Mouse (Mus musculus): ENCODE measurements around the gene Supt3. TPM values are rescaled to one million over a fixed set of nuclear protein-coding genes. Genes with fewer than 3 reads are reported as not detected.

Gene Supt3
- polyA plus RNA-seq, 1 experiment from 2014 or later: 19.9 TPM

GRCm38 (mm10) chr17:45008663-45009062, 231.7 kb downstream of the Supt3 start:
- no peak for ATAC-seq (ENCODE audit: low FRiP score, low TSS enrichment)
- Histone ChIP-seq H3K27ac (replicated peaks; ENCODE audit: low read depth, low read length) (no peak overlapping the region), H3K9ac (replicated peaks; ENCODE audit: low read length) (no peak overlapping the region), H3K4me1 (ENCODE audit: control insufficient read depth, insufficient read depth, low read length) (no peaks in the 10 kb centered on the region), H3K4me3 (replicated peaks; ENCODE audit: low read depth, low read length) (no peak overlapping the region), H3K27me3 (ENCODE audit: control insufficient read depth, insufficient read depth, low read length) (no peaks in the 10 kb centered on the region), H3K36me3 (ENCODE audit: control insufficient read depth, insufficient read depth, low read length) (no peaks in the 10 kb centered on the region), H3K4me2 (ENCODE audit: low read length) (no peak overlapping the region), H3K9me3 (ENCODE audit: control insufficient read depth, low read length) (no peaks in the 10 kb centered on the region)
- DNase-seq: no peak
- 70% methylated on average over 4 of the region's 4 CpGs for WGBS

DNA sequence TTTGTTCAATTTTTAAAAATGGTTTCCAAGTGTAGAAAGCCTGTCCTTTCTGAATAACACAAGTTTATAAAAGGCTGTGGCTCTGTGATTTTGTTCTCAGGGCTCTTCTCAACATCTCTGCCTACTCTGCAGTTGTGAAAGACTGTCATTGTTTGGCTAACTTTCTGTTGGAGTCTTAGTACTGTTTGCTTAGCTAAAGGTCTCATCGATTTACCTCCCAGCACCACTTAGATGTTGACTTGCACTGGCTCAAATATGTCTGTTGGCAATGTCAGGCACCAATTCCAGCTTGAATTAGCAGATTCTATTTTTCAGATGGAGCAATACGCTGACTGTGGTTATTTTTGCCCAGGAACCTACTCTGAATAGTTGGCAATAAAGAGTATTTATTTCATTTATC, 233.5 kb downstream of the Supt3 start:
- no peaks in the 10 kb centered on the region for H3K27me3 ChIP-seq (ENCODE audit: control insufficient read depth, insufficient read depth, low read length)
- H3K36me3 ChIP-seq (ENCODE audit: control insufficient read depth, insufficient read depth, low read length): no peaks in the 10 kb centered on the region
- no peak overlapping the region for H3K4me3 ChIP-seq (replicated peaks; ENCODE audit: low read depth, low read length)
- ATAC-seq (ENCODE audit: low FRiP score, low TSS enrichment): no peak
- no peak overlapping the region for H3K27ac ChIP-seq (replicated peaks; ENCODE audit: low read depth, low read length)
- no peak for DNase-seq
- H3K9me3 ChIP-seq (ENCODE audit: control insufficient read depth, low read length): no peaks in the 10 kb centered on the region
- no peak overlapping the region for H3K4me2 ChIP-seq (ENCODE audit: low read length)
- H3K9ac ChIP-seq (replicated peaks; ENCODE audit: low read length): no peak overlapping the region
- H3K4me1 ChIP-seq (ENCODE audit: control insufficient read depth, insufficient read depth, low read length): no peaks in the 10 kb centered on the region
- 88% methylated on average over 2 of the region's 2 CpGs for WGBS

DNA sequence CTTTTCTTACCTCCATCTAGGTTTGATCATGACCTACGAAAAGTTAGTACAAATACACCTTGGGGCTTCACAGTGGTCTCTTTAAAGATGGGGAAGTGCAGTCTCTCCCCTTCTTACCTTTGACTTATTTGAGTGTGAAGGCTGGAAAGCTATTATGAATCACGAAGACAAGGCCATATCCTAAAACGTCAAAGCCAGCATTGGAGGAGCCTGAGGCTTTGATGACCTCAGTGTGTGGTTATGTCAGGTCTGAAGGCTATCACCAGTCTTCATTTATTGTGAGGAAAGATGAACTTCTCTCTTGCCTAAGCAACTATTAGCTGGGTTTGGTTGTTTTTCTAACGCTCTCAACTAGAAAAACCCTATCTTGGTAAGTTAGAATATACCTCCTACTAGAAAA, 239.8 kb downstream of the Supt3 start:
- no peak for DNase-seq
- no peak overlapping the region for H3K4me3 ChIP-seq (replicated peaks; ENCODE audit: low read depth, low read length)
- H3K4me2 ChIP-seq (ENCODE audit: low read length): no peak overlapping the region
- H3K36me3 ChIP-seq (ENCODE audit: control insufficient read depth, insufficient read depth, low read length): no peaks in the 10 kb centered on the region
- no peak for ATAC-seq (ENCODE audit: low FRiP score, low TSS enrichment)
- no peak overlapping the region for H3K9ac ChIP-seq (replicated peaks; ENCODE audit: low read length)
- H3K27ac ChIP-seq (replicated peaks; ENCODE audit: low read depth, low read length): no peak overlapping the region
- no peaks in the 10 kb centered on the region for H3K9me3 ChIP-seq (ENCODE audit: control insufficient read depth, low read length)
- no peaks in the 10 kb centered on the region for H3K27me3 ChIP-seq (ENCODE audit: control insufficient read depth, insufficient read depth, low read length)
- 92% methylated on average over 4 of the region's 4 CpGs for WGBS
- no peaks in the 10 kb centered on the region for H3K4me1 ChIP-seq (ENCODE audit: control insufficient read depth, insufficient read depth, low read length)

- H3K27ac ChIP-seq (replicated peaks; ENCODE audit: low read depth, low read length): no peak overlapping the region
- no peak overlapping the region for H3K9ac ChIP-seq (replicated peaks; ENCODE audit: low read length)
- H3K4me1 ChIP-seq (ENCODE audit: control insufficient read depth, insufficient read depth, low read length): no peaks in the 10 kb centered on the region
- no peaks in the 10 kb centered on the region for H3K36me3 ChIP-seq (ENCODE audit: control insufficient read depth, insufficient read depth, low read length)
- DNase-seq (no peak), ATAC-seq (ENCODE audit: low FRiP score, low TSS enrichment) (no peak)
- 78% methylated on average over 8 of the region's 8 CpGs for WGBS
- H3K27me3 ChIP-seq (ENCODE audit: control insufficient read depth, insufficient read depth, low read length): no peaks in the 10 kb centered on the region
- no peak overlapping the region for H3K4me2 ChIP-seq (ENCODE audit: low read length)
- no peak overlapping the region for H3K4me3 ChIP-seq (replicated peaks; ENCODE audit: low read depth, low read length)
- no peaks in the 10 kb centered on the region for H3K9me3 ChIP-seq (ENCODE audit: control insufficient read depth, low read length)
These were observed 243.4 kb downstream of the Supt3 start for GRCm38 (mm10) chr17:45020155-45020930.

DNA sequence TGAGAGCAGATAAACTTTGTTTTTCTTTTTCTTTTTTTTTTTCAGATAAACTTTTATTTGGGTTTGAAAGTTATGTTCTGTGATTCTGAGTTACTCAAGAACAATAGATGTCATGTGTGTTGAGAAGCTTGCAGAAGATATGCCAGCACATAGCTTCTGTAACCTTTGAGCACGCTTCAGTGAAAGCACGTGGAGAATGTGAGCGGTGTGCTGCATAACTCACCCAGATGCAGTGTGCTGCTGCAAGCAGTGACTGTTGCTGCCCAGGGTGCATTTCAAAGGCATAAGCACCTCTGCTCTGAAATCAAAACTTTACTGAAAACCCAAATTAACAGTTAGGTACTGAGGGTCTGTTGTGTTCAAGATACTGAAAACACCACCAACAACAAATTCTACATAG, 251.5 kb downstream of the Supt3 start:
- H3K9me3 ChIP-seq (ENCODE audit: control insufficient read depth, low read length): no peaks in the 10 kb centered on the region
- 87% methylated on average over 3 of the region's 3 CpGs for WGBS
- ATAC-seq (ENCODE audit: low FRiP score, low TSS enrichment) (no peak), DNase-seq (no peak)
- H3K27ac ChIP-seq (replicated peaks; ENCODE audit: low read depth, low read length): no peak overlapping the region
- H3K4me3 ChIP-seq (replicated peaks; ENCODE audit: low read depth, low read length): no peak overlapping the region
- no peak overlapping the region for H3K9ac ChIP-seq (replicated peaks; ENCODE audit: low read length)
- H3K27me3 ChIP-seq (ENCODE audit: control insufficient read depth, insufficient read depth, low read length): no peaks in the 10 kb centered on the region
- no peaks in the 10 kb centered on the region for H3K4me1 ChIP-seq (ENCODE audit: control insufficient read depth, insufficient read depth, low read length)
- H3K36me3 ChIP-seq (ENCODE audit: control insufficient read depth, insufficient read depth, low read length): no peaks in the 10 kb centered on the region
- no peak overlapping the region for H3K4me2 ChIP-seq (ENCODE audit: low read length)

- H3K4me2 ChIP-seq (ENCODE audit: low read length): no peak overlapping the region
- no peak overlapping the region for H3K9ac ChIP-seq (replicated peaks; ENCODE audit: low read length)
- H3K36me3 ChIP-seq (ENCODE audit: control insufficient read depth, insufficient read depth, low read length): no peaks in the 10 kb centered on the region
- H3K27me3 ChIP-seq (ENCODE audit: control insufficient read depth, insufficient read depth, low read length): no peaks in the 10 kb centered on the region
- no peak overlapping the region for H3K27ac ChIP-seq (replicated peaks; ENCODE audit: low read depth, low read length)
- H3K4me1 ChIP-seq (ENCODE audit: control insufficient read depth, insufficient read depth, low read length): no peaks in the 10 kb centered on the region
- DNase-seq (no peak), ATAC-seq (ENCODE audit: low FRiP score, low TSS enrichment) (no peak)
- H3K4me3 ChIP-seq (replicated peaks; ENCODE audit: low read depth, low read length): no peak overlapping the region
- H3K9me3 ChIP-seq (ENCODE audit: control insufficient read depth, low read length): no peaks in the 10 kb centered on the region
- WGBS: 91% methylated on average over 1 of the region's 1 CpGs
These were observed 252.2 kb downstream of the Supt3 start for GRCm38 (mm10) chr17:45029106-45029505.

DNA sequence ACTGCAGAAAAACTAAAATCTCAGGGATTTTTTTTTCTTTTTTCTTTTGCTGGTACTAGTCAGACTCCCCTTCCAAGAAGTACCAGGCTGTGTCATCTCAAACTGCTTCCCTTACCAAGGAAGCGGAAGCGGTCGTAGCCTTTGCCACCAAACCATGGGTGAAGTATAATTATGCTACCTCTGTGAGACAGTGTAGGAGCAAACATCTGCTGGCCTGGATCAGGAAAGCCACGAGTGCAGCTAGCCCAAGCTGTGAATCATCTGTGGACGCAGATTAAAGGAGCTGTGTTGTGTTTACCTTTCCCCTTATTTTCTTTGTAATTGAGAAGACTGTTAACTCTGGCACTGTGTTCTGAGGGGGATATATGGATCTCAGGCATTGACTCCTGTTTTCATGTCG, 255.3 kb downstream of the Supt3 start:
- no peaks in the 10 kb centered on the region for H3K36me3 ChIP-seq (ENCODE audit: control insufficient read depth, insufficient read depth, low read length)
- no peaks in the 10 kb centered on the region for H3K4me1 ChIP-seq (ENCODE audit: control insufficient read depth, insufficient read depth, low read length)
- WGBS: 82% methylated on average over 6 of the region's 6 CpGs
- H3K9me3 ChIP-seq (ENCODE audit: control insufficient read depth, low read length): no peaks in the 10 kb centered on the region
- ATAC-seq (ENCODE audit: low FRiP score, low TSS enrichment): no peak
- no peak overlapping the region for H3K4me2 ChIP-seq (ENCODE audit: low read length)
- H3K9ac ChIP-seq (replicated peaks; ENCODE audit: low read length): no peak overlapping the region
- H3K4me3 ChIP-seq (replicated peaks; ENCODE audit: low read depth, low read length): no peak overlapping the region
- no peak for DNase-seq
- no peak overlapping the region for H3K27ac ChIP-seq (replicated peaks; ENCODE audit: low read depth, low read length)
- no peaks in the 10 kb centered on the region for H3K27me3 ChIP-seq (ENCODE audit: control insufficient read depth, insufficient read depth, low read length)

DNA sequence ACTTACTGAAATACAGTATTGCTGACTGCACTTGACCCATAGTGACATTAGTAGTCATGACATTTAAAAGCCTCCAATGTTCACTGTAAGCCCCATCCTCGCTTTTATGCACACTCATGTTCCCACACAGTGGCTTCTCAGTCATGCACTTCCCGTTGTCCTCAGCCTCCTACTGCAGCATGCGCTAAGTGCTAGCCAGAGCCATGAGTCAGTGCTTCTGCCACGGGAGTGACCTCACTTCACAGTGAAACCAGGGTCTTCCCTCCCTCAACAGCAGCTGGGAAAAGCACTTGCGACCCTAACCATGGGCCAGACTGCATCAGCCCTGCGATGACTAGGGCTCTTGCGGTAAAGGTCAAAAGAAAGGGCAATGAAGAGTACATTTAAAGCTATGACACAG, 256.7 kb downstream of the Supt3 start:
- no peaks in the 10 kb centered on the region for H3K27me3 ChIP-seq (ENCODE audit: control insufficient read depth, insufficient read depth, low read length)
- H3K36me3 ChIP-seq (ENCODE audit: control insufficient read depth, insufficient read depth, low read length): no peaks in the 10 kb centered on the region
- DNase-seq (no peak), ATAC-seq (ENCODE audit: low FRiP score, low TSS enrichment) (no peak)
- H3K9me3 ChIP-seq (ENCODE audit: control insufficient read depth, low read length): no peaks in the 10 kb centered on the region
- 80% methylated on average over 7 of the region's 7 CpGs for WGBS
- no peak overlapping the region for H3K27ac ChIP-seq (replicated peaks; ENCODE audit: low read depth, low read length)
- no peaks in the 10 kb centered on the region for H3K4me1 ChIP-seq (ENCODE audit: control insufficient read depth, insufficient read depth, low read length)
- H3K4me2 ChIP-seq (ENCODE audit: low read length): no peak overlapping the region
- H3K4me3 ChIP-seq (replicated peaks; ENCODE audit: low read depth, low read length): no peak overlapping the region
- no peak overlapping the region for H3K9ac ChIP-seq (replicated peaks; ENCODE audit: low read length)

DNA sequence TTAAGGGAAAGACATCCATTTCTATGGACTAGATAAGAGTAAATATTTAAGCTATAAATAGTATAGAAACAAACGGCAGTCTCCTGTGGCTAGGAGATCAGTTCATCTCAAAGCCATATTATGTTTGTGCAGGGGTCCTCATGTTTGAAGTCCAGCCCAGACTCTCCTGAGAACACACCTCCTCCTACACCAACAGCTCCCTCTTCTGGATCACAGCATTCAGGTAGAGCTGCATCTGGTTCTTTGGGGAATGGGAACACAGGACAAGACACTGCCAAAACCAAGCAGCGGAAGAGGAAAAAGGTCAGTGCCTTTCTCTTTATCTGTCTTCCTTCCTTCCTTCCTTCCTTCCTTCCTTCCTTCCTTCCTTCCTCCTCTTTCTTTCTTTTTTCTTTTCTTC, 264.1 kb downstream of the Supt3 start:
- H3K4me3 ChIP-seq (replicated peaks; ENCODE audit: low read depth, low read length): no peak overlapping the region
- H3K9ac ChIP-seq (replicated peaks; ENCODE audit: low read length): no peak overlapping the region
- ATAC-seq (ENCODE audit: low FRiP score, low TSS enrichment) (no peak), DNase-seq (no peak)
- H3K27ac ChIP-seq (replicated peaks; ENCODE audit: low read depth, low read length): no peak overlapping the region
- H3K9me3 ChIP-seq (ENCODE audit: control insufficient read depth, low read length): no peaks in the 10 kb centered on the region
- H3K4me1 ChIP-seq (ENCODE audit: control insufficient read depth, insufficient read depth, low read length): no peaks in the 10 kb centered on the region
- H3K27me3 ChIP-seq (ENCODE audit: control insufficient read depth, insufficient read depth, low read length): no peaks in the 10 kb centered on the region
- 85% methylated on average over 2 of the region's 2 CpGs for WGBS
- no peaks in the 10 kb centered on the region for H3K36me3 ChIP-seq (ENCODE audit: control insufficient read depth, insufficient read depth, low read length)
- no peak overlapping the region for H3K4me2 ChIP-seq (ENCODE audit: low read length)
